Mouse (Mus musculus): ENCODE measurements at regions not wholly inside any gene's neighbourhood (a gene's known extent, or its start where the extent isn't known, plus 50 kb on each side); places are given as distances from the start of the nearest gene placed in this dataset.

GRCm38 (mm10) chr10:125538316-125538715 lies 149.1 kb upstream of the Slc16a7 start:
- H3K9ac ChIP-seq (ENCODE audit: insufficient read depth, low read depth): no peak overlapping the region
- TF ChIP-seq USF2 (conservative IDR thresholded peaks at IDR 0.05; ENCODE audit: low read depth, low read length) (no peak), RAD21 (IDR thresholded peaks at IDR 0.05; ENCODE audit: low read depth, low read length) (no peak), TBP (conservative IDR thresholded peaks at IDR 0.05; ENCODE audit: low read depth, low read length) (no peak), PAX5 (IDR thresholded peaks at IDR 0.05; ENCODE audit: low read length) (no peak), POLR2A (IDR thresholded peaks at IDR 0.05; ENCODE audit: low read depth, low read length) (no peak), MYC (IDR thresholded peaks at IDR 0.05; ENCODE audit: low read depth, low read length) (no peak)
- dilution Hi-C loops (cut with MboI; ENCODE audit: extremely low pct_ligation_motif_present, extremely low pct_unique_long_range_greater_than_20kb, low sequenced_read_pairs): no loop called here
- H3K4me3 ChIP-seq (replicated peaks in 1 of 3; ENCODE audit: low read depth in 2 of 3, low read length in 2 of 3, poor library complexity in 1 of 3): no peak overlapping the region
- no peaks in the 10 kb centered on the region for H3K79me2 ChIP-seq (replicated peaks; ENCODE audit: control insufficient read depth, extremely low read depth, insufficient read depth, poor library complexity, severe bottlenecking)
- peaks cover 57% of the 10 kb centered on the region for H3K9me3 ChIP-seq (replicated peaks; ENCODE audit: low read length)
- no peaks in the 10 kb centered on the region for H3K27me3 ChIP-seq (replicated peaks)
- in situ Hi-C loops (cut with MboI; ENCODE audit: low pct_ligation_motif_present, low pct_unique_long_range_greater_than_20kb, low sequenced_read_pairs): no loop called here
- no peak overlapping the region for H3K27ac ChIP-seq (ENCODE audit: insufficient read depth, low read depth)
- H3K4me1 ChIP-seq (ENCODE audit: control insufficient read depth in 1 of 2, insufficient read depth in 2 of 2): no peaks in the 10 kb centered on the region
- no peaks in the 10 kb centered on the region for H3K36me3 ChIP-seq (replicated peaks in 1 of 2; ENCODE audit: control insufficient read depth in 1 of 2, insufficient read depth in 1 of 2, low read length in 1 of 2)
- no peak for DNase-seq (ENCODE audit: extremely low read depth)
- no peak overlapping the region for H3K4me2 ChIP-seq (ENCODE audit: insufficient read depth, low read depth, poor library complexity, severe bottlenecking)

GRCm38 (mm10) chr10:125586489-125587147 lies 197.4 kb upstream of the Slc16a7 start:
- Histone ChIP-seq H3K27ac (ENCODE audit: insufficient read depth, low read depth) (no peak overlapping the region), H3K79me2 (replicated peaks; ENCODE audit: control insufficient read depth, extremely low read depth, insufficient read depth, poor library complexity, severe bottlenecking) (no peaks in the 10 kb centered on the region), H3K4me1 (ENCODE audit: control insufficient read depth in 1 of 2, insufficient read depth in 2 of 2) (no peaks in the 10 kb centered on the region), H3K4me2 (ENCODE audit: insufficient read depth, low read depth, poor library complexity, severe bottlenecking) (no peak overlapping the region), H3K27me3 (replicated peaks) (no peaks in the 10 kb centered on the region), H3K4me3 (replicated peaks in 1 of 3; ENCODE audit: low read depth in 2 of 3, low read length in 2 of 3, poor library complexity in 1 of 3) (no peak overlapping the region), H3K9ac (ENCODE audit: insufficient read depth, low read depth) (no peak overlapping the region), H3K9me3 (replicated peaks; ENCODE audit: low read length) (peaks cover 32% of the 10 kb centered on the region), H3K36me3 (replicated peaks in 1 of 2; ENCODE audit: control insufficient read depth in 1 of 2, insufficient read depth in 1 of 2, low read length in 1 of 2) (no peaks in the 10 kb centered on the region)
- DNase-seq (ENCODE audit: extremely low read depth): no peak
- in situ Hi-C loops (cut with MboI; ENCODE audit: low pct_ligation_motif_present, low pct_unique_long_range_greater_than_20kb, low sequenced_read_pairs) (no loop called here), dilution Hi-C loops (cut with MboI; ENCODE audit: extremely low pct_ligation_motif_present, extremely low pct_unique_long_range_greater_than_20kb, low sequenced_read_pairs) (no loop called here)
- TF ChIP-seq ZC3H11A (IDR thresholded peaks at IDR 0.05; ENCODE audit: low read depth, low read length) (no peak), MAFK (IDR thresholded peaks at IDR 0.05; ENCODE audit: insufficient replicate concordance, low read length) (no peak), ZNF384 (IDR thresholded peaks at IDR 0.05; ENCODE audit: low read depth, low read length) (no peak), ZMIZ1 (IDR thresholded peaks at IDR 0.05; ENCODE audit: low read depth, low read length) (no peak), ETS1 (conservative IDR thresholded peaks at IDR 0.05; ENCODE audit: low read depth, low read length) (no peak), JUN (IDR thresholded peaks at IDR 0.05; ENCODE audit: insufficient read depth, low read depth, low read length) (no peak), MYC (IDR thresholded peaks at IDR 0.05; ENCODE audit: low read depth, low read length) (no peak)

- no peak for TF ChIP-seq USF2 (conservative IDR thresholded peaks at IDR 0.05; ENCODE audit: low read depth, low read length)
- no peak for TF ChIP-seq MAX (IDR thresholded peaks at IDR 0.05; ENCODE audit: low read length)
- no peak for TF ChIP-seq RAD21 (IDR thresholded peaks at IDR 0.05; ENCODE audit: low read depth, low read length)
- no peak for TF ChIP-seq NELFE (IDR thresholded peaks at IDR 0.05; ENCODE audit: low read depth, low read length)
- no peak for TF ChIP-seq JUND (conservative IDR thresholded peaks at IDR 0.05; ENCODE audit: low read depth, low read length)
- TF ChIP-seq MEF2A (IDR thresholded peaks at IDR 0.05; ENCODE audit: borderline replicate concordance, low read depth, low read length): no peak
- no peak for TF ChIP-seq HCFC1 (IDR thresholded peaks at IDR 0.05; ENCODE audit: low read depth, low read length)
- no peak for TF ChIP-seq CTCF (conservative IDR thresholded peaks at IDR 0.05 in 1 of 2, IDR thresholded peaks at IDR 0.05 in 1 of 2; ENCODE audit: low read depth in 2 of 2, low read length in 2 of 2)
- no peak for TF ChIP-seq POLR2A (IDR thresholded peaks at IDR 0.05; ENCODE audit: low read depth, low read length)
- no peak for TF ChIP-seq IRF4 (IDR thresholded peaks at IDR 0.05; ENCODE audit: low read depth, low read length)
- TF ChIP-seq KAT2A (IDR thresholded peaks at IDR 0.05; ENCODE audit: insufficient replicate concordance, low read length): no peak
- no peak for TF ChIP-seq ZC3H11A (IDR thresholded peaks at IDR 0.05; ENCODE audit: low read depth, low read length)
- TF ChIP-seq MAZ (IDR thresholded peaks at IDR 0.05; ENCODE audit: low read depth, low read length): no peak
- no peak for TF ChIP-seq ZKSCAN1 (IDR thresholded peaks at IDR 0.05; ENCODE audit: borderline replicate concordance, low read depth, low read length)
- no peak for TF ChIP-seq SIN3A (IDR thresholded peaks at IDR 0.05; ENCODE audit: low read length)
- no peak for TF ChIP-seq USF1 (IDR thresholded peaks at IDR 0.05; ENCODE audit: low read depth, low read length)
- no peak for TF ChIP-seq CHD1 (IDR thresholded peaks at IDR 0.05; ENCODE audit: low read depth, low read length)
- Histone ChIP-seq H3K4me3 (replicated peaks in 1 of 3; ENCODE audit: low read depth in 2 of 3, low read length in 2 of 3, poor library complexity in 1 of 3) (no peak overlapping the region), H3K36me3 (replicated peaks in 1 of 2; ENCODE audit: control insufficient read depth in 1 of 2, insufficient read depth in 1 of 2, low read length in 1 of 2) (no peaks in the 10 kb centered on the region)
Measured at GRCm38 (mm10) chr10:125593006-125593405, 203.7 kb upstream of the Slc16a7 start.

More at GRCm38 (mm10) chr10:125593006-125593405, 203.7 kb upstream of the Slc16a7 start:
- DNase-seq (ENCODE audit: extremely low read depth): no peak
- Histone ChIP-seq H3K9ac (ENCODE audit: insufficient read depth, low read depth) (no peak overlapping the region), H3K9me3 (replicated peaks; ENCODE audit: low read length) (peaks cover 41% of the 10 kb centered on the region), H3K4me1 (ENCODE audit: control insufficient read depth in 1 of 2, insufficient read depth in 2 of 2) (no peaks in the 10 kb centered on the region), H3K27ac (ENCODE audit: insufficient read depth, low read depth) (no peak overlapping the region), H3K27me3 (replicated peaks) (no peaks in the 10 kb centered on the region), H3K4me2 (ENCODE audit: insufficient read depth, low read depth, poor library complexity, severe bottlenecking) (no peak overlapping the region), H3K79me2 (replicated peaks; ENCODE audit: control insufficient read depth, extremely low read depth, insufficient read depth, poor library complexity, severe bottlenecking) (no peaks in the 10 kb centered on the region)
- dilution Hi-C loops (cut with MboI; ENCODE audit: extremely low pct_ligation_motif_present, extremely low pct_unique_long_range_greater_than_20kb, low sequenced_read_pairs) (no loop called here), in situ Hi-C loops (cut with MboI; ENCODE audit: low pct_ligation_motif_present, low pct_unique_long_range_greater_than_20kb, low sequenced_read_pairs) (no loop called here)

All from CH12.LX (cell line).